Mouse (Mus musculus) olfactory bulb, adult 2 months (tissue): Measurements from ENCODE around the gene Fam89b. TPM values are rescaled to one million over a fixed set of nuclear protein-coding genes. Genes with fewer than 3 reads are reported as not detected.

Experiments
- H3K27ac ChIP-seq: fragments of 200-500 bp; 2 replicates; pipeline ENCODE4 v1.5.1; 2012; ENCODE audit warnings: low read depth, low read length; ENCODE audit not compliant: insufficient read depth
- H3K4me1 ChIP-seq: fragments of 200-500 bp; 2 replicates; pipeline ENCODE4 v1.6.1; 2012; ENCODE audit warnings: low read length; ENCODE audit not compliant: control insufficient read depth, insufficient read depth
- H3K4me3 ChIP-seq: fragments of 200-500 bp; 2 replicates; pipeline ENCODE4 v1.5.1; 2012; ENCODE audit warnings: mild to moderate bottlenecking, low read depth, low read length, moderate library complexity; ENCODE audit not compliant: insufficient read depth
- CTCF ChIP-seq: fragments of 200-500 bp; IDR thresholded peaks from 2 replicates; pipeline ENCODE4 v1.5.1; 2012; ENCODE audit warnings: low read depth, mild to moderate bottlenecking, low read length, moderate library complexity; ENCODE audit not compliant: insufficient read depth
- POLR2A ChIP-seq: fragments of 200-500 bp; IDR thresholded peaks from 2 replicates; pipeline ENCODE4 v1.6.1; 2012; ENCODE audit warnings: mild to moderate bottlenecking, low read depth, low read length, moderate library complexity; ENCODE audit not compliant: insufficient read depth
- WGBS: fragments of 180-500 bp; shearing (Covaris S2); methylation state at CpG from one replicate; pipeline ENCODE4 v1.1.7; 2018; 5-methylcytosine and 5-hydroxymethylcytosine counted together
- polyA plus RNA-seq: library from polyadenylated mRNA; stranded (reverse); fragments of >200 nt; gene quantifications from 2 replicates; pipeline ENCODE4 v1.2.4, GENCODE M21; 2012; ENCODE audit warnings: low replicate concordance; ENCODE audit not compliant: missing spikeins, insufficient read depth, insufficient read length

Fam89b gene
- not detected in 2 replicates for polyA plus RNA-seq

GRCm38 (mm10) chr19:5729444-5729815 lies at the start of gene Fam89b:
Gene Fam89b (minus strand): TSS chr19:5729653.
- H3K4me1 ChIP-seq, result peaks cover 31% of the 10 kb centered on the region

GRCm38 (mm10) chr19:5778312-5778711 lies 48.9 kb upstream of the Fam89b start:
- Histone ChIP-seq H3K27ac (no peak overlapping the region), H3K4me3 (no peak overlapping the region), H3K4me1 (no peaks in the 10 kb centered on the region)
- 71% methylated on average over 8 of the region's 8 CpGs for WGBS
- TF ChIP-seq CTCF (no peak), POLR2A (no peak)

More at GRCm38 (mm10) chr19:5729444-5729815, at the start of gene Fam89b:
- WGBS, result under 1% methylated on average over 37 of the region's 37 CpGs
- Histone ChIP-seq H3K4me3 (peak within 1 kb of the TSS; percentile 70), H3K27ac (peak within 1 kb of the TSS; percentile 57)
- no peak for TF ChIP-seq CTCF
- peak; percentile 89 for TF ChIP-seq POLR2A

GRCm38 (mm10) chr19:5777387-5778032 lies 48.1 kb upstream of the Fam89b start:
- TF ChIP-seq CTCF (no peak), POLR2A (no peak)
- Histone ChIP-seq H3K4me3 (no peak overlapping the region), H3K27ac (no peak overlapping the region), H3K4me1 (no peaks in the 10 kb centered on the region)
- 81% methylated on average over 9 of the region's 9 CpGs for WGBS

GRCm38 (mm10) chr19:5770925-5771860 lies 41.7 kb upstream of the Fam89b start, which contains the start of gene Scyl1:
Gene Scyl1 (minus strand): TSS chr19:5771419.
- TF ChIP-seq POLR2A, result peak; percentile 69
- TF ChIP-seq CTCF, result no peak
- H3K4me1 ChIP-seq, result peaks cover 15% of the 10 kb centered on the region
- WGBS, result under 1% methylated on average over 64 of the region's 64 CpGs
- H3K27ac ChIP-seq, result peak within 1 kb of the TSS; percentile 36; the same call in 1 of the 2 replicates
- peak within 1 kb of the TSS; percentile 92 for H3K4me3 ChIP-seq

GRCm38 (mm10) chr19:5770311-5770710 lies 40.9 kb upstream of the Fam89b start:
- Histone ChIP-seq H3K4me1 (peaks cover 15% of the 10 kb centered on the region), H3K4me3 (peak overlapping the region; percentile 92)

GRCm38 (mm10) chr19:5767271-5767670 lies 37.8 kb upstream of the Fam89b start:
- H3K4me3 ChIP-seq, result no peak overlapping the region
- WGBS, result 63% methylated on average over 4 of the region's 4 CpGs
- no peak overlapping the region for H3K27ac ChIP-seq
- TF ChIP-seq CTCF (no peak), POLR2A (no peak)
- peaks cover 15% of the 10 kb centered on the region for H3K4me1 ChIP-seq

More at GRCm38 (mm10) chr19:5770311-5770710, 40.9 kb upstream of the Fam89b start:
- no peak overlapping the region for H3K27ac ChIP-seq
- TF ChIP-seq POLR2A (no peak), CTCF (no peak)
- 25% methylated on average over 9 of the region's 9 CpGs for WGBS

GRCm38 (mm10) chr19:5763163-5763562 lies 33.7 kb upstream of the Fam89b start:
- WGBS, result 88% methylated on average over 6 of the region's 6 CpGs
- Histone ChIP-seq H3K27ac (no peak overlapping the region), H3K4me1 (no peaks in the 10 kb centered on the region), H3K4me3 (no peak overlapping the region)
- no peak for TF ChIP-seq POLR2A
- no peak for TF ChIP-seq CTCF

- H3K4me1 ChIP-seq, result peaks cover 19% of the 10 kb centered on the region
- H3K27ac ChIP-seq, result no peak overlapping the region
- TF ChIP-seq POLR2A, result no peak
- 86% methylated on average over 14 of the region's 14 CpGs for WGBS
- no peak overlapping the region for H3K4me3 ChIP-seq
Observed at GRCm38 (mm10) chr19:5758878-5759403, 29.5 kb upstream of the Fam89b start.
